Mouse (Mus musculus) thymus, adult 2 months (tissue): Measurements from ENCODE around the gene Cd151. TPM values are rescaled to one million over a fixed set of nuclear protein-coding genes. Genes with fewer than 3 reads are reported as not detected.

Source experiments
- DNase-seq: peaks from one replicate; pipeline ENCODE4 v3.0.0; 2021
- H3K27ac ChIP-seq: fragments of 200-500 bp; 2 replicates; pipeline ENCODE4 v1.5.1; 2012; ENCODE audit warnings: low read length, control low read depth; ENCODE audit not compliant: control insufficient read depth, insufficient read depth
- H3K27me3 ChIP-seq: fragments of 200-500 bp; 2 replicates; pipeline ENCODE4 v1.6.1; 2012; ENCODE audit warnings: mild to moderate bottlenecking, low read length, moderate library complexity, mixed read lengths; ENCODE audit not compliant: control insufficient read depth, insufficient read depth
- H3K36me3 ChIP-seq: fragments of 200-500 bp; 2 replicates; pipeline ENCODE4 v1.6.1; 2012; ENCODE audit warnings: mild to moderate bottlenecking, low read length, moderate library complexity; ENCODE audit not compliant: control insufficient read depth, insufficient read depth
- H3K4me1 ChIP-seq: fragments of 200-500 bp; replicated peaks from 2 replicates; pipeline ENCODE4 v1.6.1; 2012; ENCODE audit warnings: low read length; ENCODE audit not compliant: control insufficient read depth, insufficient read depth
- H3K4me3 ChIP-seq: fragments of 200-500 bp; 2 replicates; pipeline ENCODE4 v1.5.1; 2012; ENCODE audit warnings: mild to moderate bottlenecking, low read length, control low read depth, moderate library complexity; ENCODE audit not compliant: control insufficient read depth, insufficient read depth
- CTCF ChIP-seq: fragments of 200-500 bp; IDR thresholded peaks from 2 replicates; pipeline ENCODE4 v1.5.1; 2012; ENCODE audit warnings: mild to moderate bottlenecking, control low read depth, low read length, moderate library complexity, borderline replicate concordance; ENCODE audit not compliant: control insufficient read depth, poor library complexity, insufficient read depth; ENCODE audit errors: extremely low read depth
- POLR2A ChIP-seq: fragments of 200-500 bp; IDR thresholded peaks from 2 replicates; pipeline ENCODE4 v1.6.1; 2012; ENCODE audit warnings: mild to moderate bottlenecking, low read length, control low read depth, moderate library complexity; ENCODE audit not compliant: control insufficient read depth, poor library complexity, insufficient read depth; ENCODE audit errors: extremely low read depth
- WGBS: fragments of 180-500 bp; shearing (Covaris S2); methylation state at CpG from one replicate; pipeline ENCODE4 v1.1.7; 2018; 5-methylcytosine and 5-hydroxymethylcytosine counted together
- polyA plus RNA-seq: library from polyadenylated mRNA; depleted of rRNA; stranded (reverse); fragments of >200 nt; gene quantifications from 2 replicates; pipeline ENCODE4 v1.2.3, GENCODE M21; 2012

Gene Cd151
- polyA plus RNA-seq, 1 experiment, result 186 TPM

DNA sequence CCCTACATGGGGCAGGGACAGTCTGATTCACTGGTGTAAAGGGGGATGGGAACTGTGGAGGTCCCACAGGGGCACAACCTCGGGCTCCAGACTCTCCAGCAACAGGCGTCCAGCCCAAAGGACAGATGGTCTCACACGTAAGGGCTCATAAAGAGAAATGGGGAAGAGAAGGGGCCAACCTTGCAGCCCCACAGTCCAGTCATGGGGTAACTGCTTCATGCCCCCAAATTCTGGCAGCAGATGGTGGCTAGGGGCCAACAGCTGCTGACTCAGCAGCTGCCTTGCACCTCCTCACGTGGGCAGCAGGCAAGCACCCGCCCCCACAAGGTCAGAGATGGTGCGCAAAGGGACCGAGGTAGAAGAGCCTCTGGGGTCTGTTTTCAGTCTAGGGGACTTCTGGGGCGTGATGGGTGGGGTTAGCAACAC, 35.0 kb upstream of the Cd151 start:
- Histone ChIP-seq H3K4me3 (no peak overlapping the region), H3K27ac (no peak overlapping the region), H3K27me3 (no peaks in the 10 kb centered on the region), H3K36me3 (no peaks in the 10 kb centered on the region), H3K4me1 (peaks cover 31% of the 10 kb centered on the region)
- WGBS, result 83% methylated on average over 8 of the region's 8 CpGs
- no peak for DNase-seq
- TF ChIP-seq POLR2A (no peak), CTCF (no peak)

DNA sequence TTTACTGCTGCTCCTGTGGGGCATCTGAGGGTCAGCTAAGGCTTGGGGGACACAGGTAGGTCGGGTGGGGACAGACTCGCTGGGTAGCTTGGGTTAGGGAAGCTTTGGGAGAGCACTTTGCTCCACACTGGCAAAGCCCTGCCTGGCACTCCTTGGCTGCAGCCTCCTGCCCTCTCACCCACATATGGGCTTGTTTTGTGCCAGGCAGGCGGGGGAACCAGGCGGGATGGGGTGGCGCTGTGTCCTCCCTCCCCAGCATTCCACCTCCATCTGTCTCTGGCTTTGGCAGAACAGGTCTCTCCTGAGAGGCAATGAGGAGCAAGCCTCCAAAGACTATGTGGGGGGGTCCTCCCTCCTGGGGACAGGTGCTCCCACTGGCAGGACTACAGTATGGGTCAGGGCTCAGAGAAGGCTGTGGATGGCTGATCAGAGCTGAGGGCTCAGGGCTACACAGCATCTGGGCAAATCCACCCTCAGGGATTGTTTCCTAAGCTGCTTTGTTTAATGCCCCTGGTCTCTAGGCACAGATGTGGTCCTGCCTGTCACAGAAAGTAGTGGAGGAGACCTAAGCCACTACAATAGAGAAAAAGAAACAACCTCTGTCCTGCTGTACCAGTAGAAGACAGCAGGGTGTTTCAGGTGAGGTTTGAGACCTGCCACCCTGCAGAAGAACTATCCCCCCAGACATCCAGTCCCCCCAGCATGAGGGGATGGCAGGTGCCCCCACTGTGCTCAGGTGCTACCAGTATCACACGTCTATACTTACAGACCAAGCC, 34.3 kb upstream of the Cd151 start:
- Histone ChIP-seq H3K4me1 (peaks cover 32% of the 10 kb centered on the region), H3K27me3 (no peaks in the 10 kb centered on the region), H3K36me3 (no peaks in the 10 kb centered on the region), H3K27ac (no peak overlapping the region), H3K4me3 (no peak overlapping the region)
- 95% methylated on average over 6 of the region's 6 CpGs for WGBS
- no peak for DNase-seq
- TF ChIP-seq CTCF, result no peak
- no peak for TF ChIP-seq POLR2A

DNA sequence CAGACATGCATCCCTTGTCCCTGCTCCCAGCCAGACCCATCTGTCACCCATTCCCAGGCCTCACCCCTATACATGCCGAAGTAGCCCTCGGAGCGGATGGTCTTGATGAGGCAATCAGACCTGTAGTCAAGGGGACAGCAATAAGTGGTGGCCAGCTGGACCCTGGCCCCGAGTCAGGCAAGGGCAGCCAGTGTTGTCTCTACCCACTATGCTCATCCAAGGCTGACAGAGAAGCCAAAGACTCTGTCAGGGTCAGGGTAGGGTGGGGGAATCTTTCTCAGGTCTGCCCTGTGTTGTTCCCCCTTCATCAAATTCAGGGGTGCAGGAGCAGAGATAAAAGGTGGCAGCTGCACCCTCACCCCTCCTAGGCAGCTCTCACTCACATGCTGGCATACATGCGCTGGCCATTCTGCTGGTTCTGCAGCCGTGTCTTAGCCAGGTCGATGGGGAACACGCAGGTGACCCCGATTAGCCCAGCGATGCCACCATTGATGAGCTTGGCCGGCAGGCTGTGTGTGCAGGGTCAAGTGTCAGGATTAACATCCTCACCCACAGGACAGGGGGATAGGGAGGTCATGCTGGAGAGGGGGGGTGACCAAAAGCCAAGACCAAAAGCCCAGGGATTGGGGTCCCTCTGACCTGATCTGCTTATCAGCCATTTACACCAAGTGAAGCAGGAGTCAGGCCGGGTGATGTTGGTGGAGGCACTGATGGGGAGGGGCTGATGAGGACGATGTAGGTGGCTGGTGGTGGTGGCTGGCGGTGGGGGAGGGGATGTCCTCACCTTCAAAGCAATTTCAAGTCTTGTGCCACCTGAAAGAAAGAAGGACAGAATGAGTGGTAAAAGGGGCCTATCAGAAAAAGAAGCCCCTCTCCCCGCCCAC, 33.4 kb upstream of the Cd151 start:
- WGBS, result 93% methylated on average over 15 of the region's 15 CpGs
- Histone ChIP-seq H3K36me3 (no peaks in the 10 kb centered on the region), H3K27ac (no peak overlapping the region), H3K27me3 (no peaks in the 10 kb centered on the region), H3K4me1 (peaks cover 32% of the 10 kb centered on the region), H3K4me3 (peak overlapping the region; percentile 44; the same call in 1 of the 2 replicates)
- DNase-seq, result no peak
- no peak for TF ChIP-seq POLR2A
- TF ChIP-seq CTCF, result no peak

DNA sequence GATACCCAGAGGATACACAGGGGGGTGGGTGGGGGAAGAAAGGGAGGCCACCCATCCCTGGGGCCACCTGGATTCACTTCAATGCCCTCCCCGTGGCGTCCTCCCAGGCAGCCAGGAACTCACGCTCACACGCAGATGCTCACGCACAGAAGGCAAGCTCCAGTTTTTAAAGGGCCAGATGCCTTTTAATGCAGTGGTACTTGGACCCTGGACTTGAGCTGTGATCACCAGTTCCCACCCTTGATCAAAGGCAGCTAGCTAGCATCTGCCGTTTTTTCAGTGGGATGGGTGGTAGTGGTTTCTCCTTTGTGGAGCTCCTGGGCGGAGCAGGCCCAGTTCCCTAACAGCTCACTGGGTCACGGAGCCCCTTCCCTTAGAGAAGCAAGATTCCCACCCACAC, 32.7 kb upstream of the Cd151 start:
- no peak overlapping the region for H3K27ac ChIP-seq
- WGBS, result 25% methylated on average over 8 of the region's 8 CpGs

DNA sequence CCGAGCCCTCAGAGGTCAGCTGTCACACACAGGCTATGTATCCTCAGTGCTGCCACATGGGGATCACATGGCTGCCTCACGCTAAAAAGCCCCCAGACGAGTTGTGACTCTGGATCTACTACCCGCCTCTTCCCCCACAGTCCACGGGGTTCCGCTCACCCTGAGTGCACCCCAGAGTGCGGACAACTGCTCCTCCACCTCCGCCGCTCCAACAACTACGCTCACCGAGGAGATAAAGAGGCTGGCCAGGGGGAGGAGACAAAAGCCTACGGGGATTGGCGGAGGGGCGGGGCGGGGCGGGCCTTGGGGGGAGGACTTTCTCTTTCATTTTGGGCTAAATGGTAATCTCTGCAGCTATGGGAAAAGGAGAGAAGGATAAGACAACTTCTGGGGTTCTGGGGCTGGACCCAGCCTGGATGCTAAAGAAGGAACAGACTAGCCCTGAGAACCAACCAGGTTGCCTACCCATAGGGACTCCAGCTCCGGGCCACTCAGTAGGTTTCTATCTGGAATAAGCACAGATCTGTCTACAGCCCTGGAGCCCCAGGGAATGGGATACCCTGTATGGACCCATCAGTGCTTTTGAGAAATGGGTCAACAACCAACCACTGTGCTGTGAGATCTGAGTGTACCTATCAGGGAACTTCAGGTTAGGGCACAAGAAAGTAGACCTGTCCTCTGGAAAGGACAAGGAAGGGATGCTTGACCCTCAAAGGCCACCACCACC, 31.9 kb upstream of the Cd151 start:
- H3K36me3 ChIP-seq, result no peaks in the 10 kb centered on the region
- WGBS, result 3% methylated on average over 17 of the region's 17 CpGs
- H3K4me1 ChIP-seq, result peaks cover 32% of the 10 kb centered on the region
- no peak overlapping the region for H3K27ac ChIP-seq
- H3K4me3 ChIP-seq, result peak overlapping the region; percentile 44
- peak; percentile 64 for DNase-seq
- H3K27me3 ChIP-seq, result no peaks in the 10 kb centered on the region
- TF ChIP-seq CTCF, result no peak
- TF ChIP-seq POLR2A, result peak; percentile 43; the same call in 1 of the 2 replicates

More for the DNA sequence above, 32.7 kb upstream of the Cd151 start:
- H3K4me3 ChIP-seq, result peak overlapping the region; percentile 44
- no peaks in the 10 kb centered on the region for H3K36me3 ChIP-seq
- TF ChIP-seq POLR2A (no peak), CTCF (no peak)
- peaks cover 32% of the 10 kb centered on the region for H3K4me1 ChIP-seq
- DNase-seq, result no peak
- H3K27me3 ChIP-seq, result no peaks in the 10 kb centered on the region
